Comparison of ENCODE assay signal across 8 mouse cellular contexts in the genomic region with DNA sequence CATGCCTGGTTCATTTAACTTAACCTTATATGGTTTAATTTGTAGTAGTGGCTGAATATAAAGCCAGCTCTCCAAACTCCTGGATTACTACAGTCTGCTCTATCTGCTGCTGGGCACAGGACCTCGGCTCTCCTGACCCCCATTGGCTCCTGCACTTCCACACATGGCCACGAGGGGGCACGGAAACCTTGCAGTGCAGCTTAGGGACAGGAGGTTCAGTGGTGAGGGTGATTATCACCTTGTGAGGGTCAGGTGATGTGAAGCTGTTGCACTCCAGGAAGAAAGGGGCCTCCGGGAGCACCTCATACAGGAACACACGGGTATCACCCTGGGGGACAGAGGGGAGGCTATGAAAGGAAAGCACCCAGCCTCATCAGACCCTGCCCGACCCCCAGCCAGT. TPM values are rescaled to one million over a fixed set of nuclear protein-coding genes. Genes with fewer than 3 reads are reported as not detected.
DNase-seq lines count a peak whose midpoint lies in the region; ATAC-seq and TF ChIP-seq lines count a peak whose summit lies in the region.

No protein-coding gene starts in this region.

- peaks cover 0 to 5% of the 10 kb centered on the region in 2 experiments; a peak in 2 of 4 replicates for H3K36me3 ChIP-seq in MEL (ENCODE audit: control insufficient read depth in 1 of 2, insufficient read depth in 2 of 2, low read length in 2 of 2)
- peaks cover 29% of the 10 kb centered on the region for H3K36me3 ChIP-seq in forebrain, embryonic 13.5 days (ENCODE audit: poor library complexity, severe bottlenecking)
- H3K36me3 ChIP-seq in hindbrain, embryonic 12.5 days, result peaks cover 21% of the 10 kb centered on the region

- WGBS in forebrain, embryonic 13.5 days, result 24% methylated on average over 6 of the region's 6 CpGs
- WGBS in hindbrain, embryonic 12.5 days, result 21% methylated on average over 6 of the region's 6 CpGs

- no peaks in the 10 kb centered on the region for H3K9me3 ChIP-seq in MEL (replicated peaks; ENCODE audit: insufficient read depth, low read length)
- H3K9me3 ChIP-seq in forebrain, embryonic 13.5 days (replicated peaks), result no peaks in the 10 kb centered on the region
- H3K9me3 ChIP-seq in hindbrain, embryonic 12.5 days (replicated peaks), result no peaks in the 10 kb centered on the region

- no peaks in the 10 kb centered on the region for H3K27me3 ChIP-seq in MEL (ENCODE audit: control insufficient read depth in 1 of 2, insufficient read depth in 2 of 2, low read length in 2 of 2)
- no peaks in the 10 kb centered on the region for H3K27me3 ChIP-seq in forebrain, embryonic 13.5 days
- no peaks in the 10 kb centered on the region for H3K27me3 ChIP-seq in hindbrain, embryonic 12.5 days

- TF ChIP-seq EP300 in MEL (IDR thresholded peaks at IDR 0.05; ENCODE audit: low read depth in 1 of 2, low read length in 2 of 2), result no peak

- H3K79me2 ChIP-seq in MEL (ENCODE audit: control insufficient read depth, insufficient read depth, low read length, poor library complexity), result no peaks in the 10 kb centered on the region

- H3K27ac ChIP-seq in MEL (ENCODE audit: control insufficient read depth, low read depth, low read length), result no peak overlapping the region
- no peak overlapping the region for H3K27ac ChIP-seq in forebrain, embryonic 13.5 days
- no peak overlapping the region for H3K27ac ChIP-seq in hindbrain, embryonic 12.5 days

- peak; percentile 25 for ATAC-seq in forebrain, embryonic 13.5 days
- ATAC-seq in hindbrain, embryonic 12.5 days (ENCODE audit: low FRiP score), result peak; percentile 29; the same call in 1 of the 2 replicates
- peak; percentile 87 for ATAC-seq in megakaryocyte, adult 5-6 weeks (ENCODE audit: poor library complexity, severe bottlenecking)

- H3K9ac ChIP-seq in MEL (ENCODE audit: control insufficient read depth, low read depth, low read length, poor library complexity, severe bottlenecking), result no peak overlapping the region
- H3K9ac ChIP-seq in forebrain, embryonic 13.5 days, result no peak overlapping the region
- H3K9ac ChIP-seq in hindbrain, embryonic 12.5 days, result no peak overlapping the region

- peaks cover 0 to 6% of the 10 kb centered on the region in 2 experiments; a peak in 2 of 4 replicates for H3K4me1 ChIP-seq in MEL (ENCODE audit: control insufficient read depth in 1 of 2, insufficient read depth in 2 of 2, low read length in 2 of 2)
- 0 out of 2 replicates have a peak, but pooled peaks cover 3% of the 10 kb centered on the region for H3K4me1 ChIP-seq in forebrain, embryonic 13.5 days
- H3K4me1 ChIP-seq in hindbrain, embryonic 12.5 days, result no peaks in the 10 kb centered on the region; the same call in 1 of the 2 replicates

- no peak for TF ChIP-seq POLR2A in MEL (IDR thresholded peaks at IDR 0.05; ENCODE audit: control insufficient read depth in 1 of 2, insufficient read depth in 1 of 2, low read depth in 1 of 2, low read length in 2 of 2, poor library complexity in 1 of 2)

- DNase-seq in MEL (ENCODE audit: low read depth, low spot score), result peak; percentile 73
- peak; percentile 67 for DNase-seq in c-Kit-positive CD71-negative TER-119-negative erythroid progenitor cells, embryonic 14.5 days (ENCODE audit: low read depth)
- DNase-seq in layer of hippocampus, postnatal 14 days (ENCODE audit: low spot score in 2 of 2), result peak; percentile 63 to 65
- peak; percentile 67 for DNase-seq in skeletal muscle tissue, adult 2 months (ENCODE audit: low read depth, low spot score)
- peak; percentile 70 for DNase-seq in yolk sac, embryonic 10.5 days (ENCODE audit: low spot score)

- TF ChIP-seq CTCF in MEL (IDR thresholded peaks at IDR 0.05 in 2 of 3, conservative IDR thresholded peaks at IDR 0.05 in 1 of 3; ENCODE audit: control insufficient read depth in 1 of 3, insufficient read depth in 1 of 3, low read depth in 2 of 3, low read length in 3 of 3, poor library complexity in 1 of 3, severe bottlenecking in 1 of 3), result peak; percentile 90 to 96 (median 92)

- no peak overlapping the region for H3K4me3 ChIP-seq in MEL (ENCODE audit: control insufficient read depth in 1 of 2, insufficient read depth in 1 of 2, low read depth in 2 of 2, low read length in 2 of 2)
- H3K4me3 ChIP-seq in forebrain, embryonic 13.5 days, result no peak overlapping the region
- H3K4me3 ChIP-seq in hindbrain, embryonic 12.5 days, result no peak overlapping the region

- no peak overlapping the region for H3K4me2 ChIP-seq in forebrain, embryonic 13.5 days
- no peak overlapping the region for H3K4me2 ChIP-seq in hindbrain, embryonic 12.5 days (replicated peaks)

- peak; percentile 75 for TF ChIP-seq RAD21 in MEL (IDR thresholded peaks at IDR 0.05; ENCODE audit: low read depth, low read length)

TF ChIP-seq in MEL, 35 proteins besides CTCF, POLR2A, EP300 and RAD21 (continues in another document):
- TF ChIP-seq BHLHE40 (IDR thresholded peaks at IDR 0.05; ENCODE audit: borderline replicate concordance, low read depth, low read length), result peak; percentile 20; the same call in 1 of the 2 replicates
- TF ChIP-seq CHD1 (IDR thresholded peaks at IDR 0.05; ENCODE audit: low read depth, low read length), result no peak
- TF ChIP-seq MXI1 (IDR thresholded peaks at IDR 0.05; ENCODE audit: low read depth, low read length), result no peak
- TF ChIP-seq NRF1 (IDR thresholded peaks at IDR 0.05; ENCODE audit: insufficient read depth, low read depth, low read length, poor library complexity, severe bottlenecking), result no peak
- TF ChIP-seq MEF2A (IDR thresholded peaks at IDR 0.05; ENCODE audit: extremely low read depth, insufficient replicate concordance, low read depth, low read length, poor library complexity, severe bottlenecking), result no peak
- no peak for TF ChIP-seq ETS1 (IDR thresholded peaks at IDR 0.05; ENCODE audit: low read depth, low read length)
- no peak for TF ChIP-seq TCF12 (IDR thresholded peaks at IDR 0.05; ENCODE audit: low read depth, low read length)
- no peak for TF ChIP-seq GABPA (IDR thresholded peaks at IDR 0.05; ENCODE audit: low read depth, low read length)
- no peak for TF ChIP-seq POLR2AphosphoS5 (IDR thresholded peaks at IDR 0.05; ENCODE audit: borderline replicate concordance, low read depth, low read length)
- peak; percentile 91 for TF ChIP-seq SMC3 (IDR thresholded peaks at IDR 0.05; ENCODE audit: low read depth, low read length)
- TF ChIP-seq TBP (IDR thresholded peaks at IDR 0.05; ENCODE audit: low read depth, low read length), result no peak
- no peak for TF ChIP-seq MAX (IDR thresholded peaks at IDR 0.05; ENCODE audit: low read length)
- TF ChIP-seq RCOR1 (IDR thresholded peaks at IDR 0.05; ENCODE audit: low read depth, low read length), result no peak
- no peak for TF ChIP-seq POLR2AphosphoS2 (IDR thresholded peaks at IDR 0.05; ENCODE audit: low read length)

RNA-seq across cellular contexts. Expression of a gene that starts 5.2 kb away (rescaled TPM):
- 115 and 121 TPM in 2 replicates for total RNA-seq in MEL (2012; rRNA removed)
- 10 to 100 TPM in 1 of 2 experiments, not detected in 1; 13.6 TPM for polyA plus RNA-seq in MEL (2012; ENCODE audit: insufficient read depth in 1 of 2, insufficient read length in 2 of 2, low read depth in 1 of 2, low replicate concordance in 2 of 2, missing spikeins in 1 of 2)
- polyA plus RNA-seq in forebrain, embryonic 13.5 days (2015; fragmentation: Nextera tagmentation; extraction: Ambion mirVana), result 142 and 149 TPM in 2 replicates
- polyA plus RNA-seq in hindbrain, embryonic 12.5 days (2016; fragmentation: Nextera tagmentation; extraction: Ambion mirVana), result 112 and 119 TPM in 2 replicates
- 10 to 100 TPM; 69.5 to 80.1 TPM for total RNA-seq in layer of hippocampus, postnatal 14 days (2021)
- total RNA-seq in megakaryocyte, adult 5-6 weeks (2015), result 30.8 and 42.8 TPM in 2 replicates
- 18.1 and 24.3 TPM in 2 replicates for total RNA-seq in megakaryocyte, adult 5-6 weeks (2017)

RNA-seq across cellular contexts. Expression of a gene that starts 9.8 kb away (rescaled TPM):
- 0.16 and 0.19 TPM in 2 replicates for total RNA-seq in MEL (2012; rRNA removed)
- polyA plus RNA-seq in MEL (2012; ENCODE audit: insufficient read depth in 1 of 2, insufficient read length in 2 of 2, low read depth in 1 of 2, low replicate concordance in 2 of 2, missing spikeins in 1 of 2), result 1 to 10 TPM in 1 of 2 experiments, not detected in 1; 3.1 TPM
- polyA plus RNA-seq in forebrain, embryonic 13.5 days (2015; fragmentation: Nextera tagmentation; extraction: Ambion mirVana), result 2.3 and 2.7 TPM in 2 replicates
- 16.3 and 18.0 TPM in 2 replicates for polyA plus RNA-seq in hindbrain, embryonic 12.5 days (2016; fragmentation: Nextera tagmentation; extraction: Ambion mirVana)
- total RNA-seq in layer of hippocampus, postnatal 14 days (2021), result 1 to 10 TPM; 6.4 to 9.0 TPM
- total RNA-seq in megakaryocyte, adult 5-6 weeks (2015), result not detected in 2 replicates
- total RNA-seq in megakaryocyte, adult 5-6 weeks (2017), result 0.12 TPM in 1 of 2 replicates, not detected in the other

RNA-seq across cellular contexts. Expression of a gene that starts 9.8 kb away (rescaled TPM):
- total RNA-seq in MEL (2012; rRNA removed), result 90.7 and 94.3 TPM in 2 replicates
- polyA plus RNA-seq in MEL (2012; ENCODE audit: insufficient read depth in 1 of 2, insufficient read length in 2 of 2, low read depth in 1 of 2, low replicate concordance in 2 of 2, missing spikeins in 1 of 2), result 10 to 100 TPM in 1 of 2 experiments, not detected in 1; 91.8 TPM
- polyA plus RNA-seq in forebrain, embryonic 13.5 days (2015; fragmentation: Nextera tagmentation; extraction: Ambion mirVana), result 48.0 and 53.2 TPM in 2 replicates
- 56.2 and 56.9 TPM in 2 replicates for polyA plus RNA-seq in hindbrain, embryonic 12.5 days (2016; fragmentation: Nextera tagmentation; extraction: Ambion mirVana)
- 10 to 100 TPM; 61.0 to 66.2 TPM for total RNA-seq in layer of hippocampus, postnatal 14 days (2021)
- total RNA-seq in megakaryocyte, adult 5-6 weeks (2015), result 10.1 and 11.9 TPM in 2 replicates
- 26.1 and 27.8 TPM in 2 replicates for total RNA-seq in megakaryocyte, adult 5-6 weeks (2017)

RNA-seq across cellular contexts. Expression of a gene that starts 35.4 kb away (rescaled TPM):
- 0.42 and 0.62 TPM in 2 replicates for total RNA-seq in MEL (2012; rRNA removed)
- polyA plus RNA-seq in MEL (2012; ENCODE audit: insufficient read depth in 1 of 2, insufficient read length in 2 of 2, low read depth in 1 of 2, low replicate concordance in 2 of 2, missing spikeins in 1 of 2), result 1 to 10 TPM in 1 of 2 experiments, not detected in 1; 5.0 TPM
- polyA plus RNA-seq in forebrain, embryonic 13.5 days (2015; fragmentation: Nextera tagmentation; extraction: Ambion mirVana), result 16.7 and 19.4 TPM in 2 replicates
- polyA plus RNA-seq in hindbrain, embryonic 12.5 days (2016; fragmentation: Nextera tagmentation; extraction: Ambion mirVana), result 34.0 and 34.3 TPM in 2 replicates
- 10 to 100 TPM; 19.8 to 30.5 TPM for total RNA-seq in layer of hippocampus, postnatal 14 days (2021)
- 0.80 TPM in 2 replicates for total RNA-seq in megakaryocyte, adult 5-6 weeks (2015)
- 0.28 and 0.51 TPM in 2 replicates for total RNA-seq in megakaryocyte, adult 5-6 weeks (2017)

RNA-seq across cellular contexts. Expression of a gene that starts 49.6 kb away (rescaled TPM):
- 9.8 and 11.5 TPM in 2 replicates for total RNA-seq in MEL (2012; rRNA removed)
- polyA plus RNA-seq in MEL (2012; ENCODE audit: insufficient read depth in 1 of 2, insufficient read length in 2 of 2, low read depth in 1 of 2, low replicate concordance in 2 of 2, missing spikeins in 1 of 2), result 10 to 100 TPM in 1 of 2 experiments, not detected in 1; 38.3 TPM
- 19.4 and 20.1 TPM in 2 replicates for polyA plus RNA-seq in forebrain, embryonic 13.5 days (2015; fragmentation: Nextera tagmentation; extraction: Ambion mirVana)
- polyA plus RNA-seq in hindbrain, embryonic 12.5 days (2016; fragmentation: Nextera tagmentation; extraction: Ambion mirVana), result 22.8 and 24.3 TPM in 2 replicates
- total RNA-seq in layer of hippocampus, postnatal 14 days (2021), result 10 to 100 TPM; 95.7 to 95.9 TPM
- total RNA-seq in megakaryocyte, adult 5-6 weeks (2015), result 68.6 and 74.5 TPM in 2 replicates
- 40.2 and 49.1 TPM in 2 replicates for total RNA-seq in megakaryocyte, adult 5-6 weeks (2017)

Comparison
In these comparisons a context has a peak if more than half of its experiments do, and no peak if none do; other contexts are left out.
1. ATAC-seq: peak in every context shown above with its lines; median percentile 87 in megakaryocyte, adult 5-6 weeks; 29 in hindbrain, embryonic 12.5 days; 25 in forebrain, embryonic 13.5 days.